10 mouse cellular contexts compared by ENCODE assay signal in the genomic region with DNA sequence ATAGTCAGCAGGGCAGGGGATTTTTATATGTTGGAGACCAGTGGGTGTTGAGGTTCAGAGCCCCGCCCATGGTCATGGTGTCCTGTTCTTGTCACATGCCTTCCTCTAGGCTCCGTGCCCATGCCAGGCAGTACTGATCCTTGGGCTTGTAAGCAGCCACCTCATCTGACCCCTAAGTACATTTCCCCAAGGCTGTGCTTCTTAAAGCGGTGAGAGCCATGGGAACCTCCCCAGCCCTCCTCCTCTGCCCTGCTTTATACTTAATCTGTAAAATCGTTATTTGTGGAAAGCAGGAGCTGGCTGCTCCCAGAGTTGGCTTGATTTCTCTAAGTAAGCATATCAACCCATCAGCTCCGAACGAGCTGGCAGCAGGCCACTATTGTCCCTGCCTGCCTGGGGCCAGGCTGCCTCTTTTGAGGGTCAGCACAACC. TPM values are rescaled to one million over a fixed set of nuclear protein-coding genes. Genes with fewer than 3 reads are reported as not detected.
DNase-seq lines count a peak whose midpoint lies in the region; ATAC-seq lines count a peak whose summit lies in the region.
"Had no signal": no experiment of that assay in that cellular context is flagged by ENCODE, and none has a peak within 500 bp of the region (broad histone marks: within the 10 kb centered on the region; RNA-seq: fewer than 3 reads in every experiment).

No protein-coding gene starts in this region.

- intact Hi-C loops in heart, postnatal 14 days (cut with DNase I): no loop called here

- 41% methylated on average over 6 of the region's 6 CpGs for WGBS in neural tube, embryonic 13.5 days
- 70% methylated on average over 6 of the region's 6 CpGs for WGBS in liver, embryonic 11.5 days

- H3K9me3 ChIP-seq in neural tube, embryonic 13.5 days: no peaks in the 10 kb centered on the region
- no peaks in the 10 kb centered on the region for H3K9me3 ChIP-seq in liver, embryonic 11.5 days (ENCODE audit: control insufficient read depth, low read length)
- H3K9me3 ChIP-seq: heart, embryonic 15.5 days; limb, embryonic 10.5 days had no signal

- H3K4me2 ChIP-seq in neural tube, embryonic 13.5 days: no peak overlapping the region
- H3K4me2 ChIP-seq in liver, embryonic 11.5 days: no peak overlapping the region
- H3K4me2 ChIP-seq: heart, embryonic 15.5 days had no signal

- no peak overlapping the region for H3K9ac ChIP-seq in neural tube, embryonic 13.5 days
- no peak overlapping the region for H3K9ac ChIP-seq in liver, embryonic 11.5 days (ENCODE audit: low read depth, low read length)
- H3K9ac ChIP-seq: heart, embryonic 15.5 days had no signal

- ATAC-seq in frontal cortex, adult (ENCODE audit: low TSS enrichment): 0 out of 2 replicates have a peak, but pooled peaks have one; percentile 5
- ATAC-seq in neural tube, embryonic 13.5 days (ENCODE audit: low read depth): no peak
- ATAC-seq in liver, embryonic 11.5 days (replicated peaks; ENCODE audit: low FRiP score): no peak

- no peaks in the 10 kb centered on the region for H3K27me3 ChIP-seq in neural tube, embryonic 13.5 days
- no peaks in the 10 kb centered on the region for H3K27me3 ChIP-seq in liver, embryonic 11.5 days (replicated peaks; ENCODE audit: control insufficient read depth, insufficient read depth, low read length)

- no peaks in the 10 kb centered on the region for H3K36me3 ChIP-seq in neural tube, embryonic 13.5 days
- H3K36me3 ChIP-seq in liver, embryonic 11.5 days (ENCODE audit: control insufficient read depth, insufficient read depth, low read length): no peaks in the 10 kb centered on the region
- H3K36me3 ChIP-seq: heart, embryonic 15.5 days; limb, embryonic 10.5 days had no signal

- H3K4me1 ChIP-seq in neural tube, embryonic 13.5 days (replicated peaks): peaks cover 52% of the 10 kb centered on the region
- H3K4me1 ChIP-seq in liver, embryonic 11.5 days (replicated peaks; ENCODE audit: control insufficient read depth, insufficient read depth, low read length): no peaks in the 10 kb centered on the region
- H3K4me1 ChIP-seq: heart, embryonic 15.5 days; limb, embryonic 10.5 days had no signal

- DNase-seq in frontal cortex, adult 2 months (ENCODE audit: extremely low spot score in 1 of 2, low spot score in 1 of 2): no peak
- DNase-seq in neural tube, embryonic 10.5 days (ENCODE audit: extremely low spot score, low spot score): no peak
- peak; percentile 38 to 46 for DNase-seq in heart, postnatal 14 days
- DNase-seq in ovary, postnatal 10 days (ENCODE audit: low spot score): peak; percentile 21
- DNase-seq in liver, embryonic 11.5 days (ENCODE audit: low spot score): no peak
- DNase-seq in yolk sac, embryonic 10.5 days (ENCODE audit: low spot score): no peak

- no peak overlapping the region for H3K4me3 ChIP-seq in neural tube, embryonic 13.5 days
- H3K4me3 ChIP-seq in liver, embryonic 11.5 days (ENCODE audit: low read depth, low read length): no peak overlapping the region
- H3K4me3 ChIP-seq: heart, embryonic 15.5 days; limb, embryonic 10.5 days had no signal

- H3K27ac ChIP-seq in neural tube, embryonic 13.5 days (replicated peaks): peak overlapping the region; percentile 69
- H3K27ac ChIP-seq in liver, embryonic 11.5 days (ENCODE audit: low read depth, low read length): no peak overlapping the region
- H3K27ac ChIP-seq: heart, embryonic 15.5 days; limb, embryonic 10.5 days had no signal

RNA-seq across cellular contexts. Expression of gene Ppp2r2c, which starts 31.9 kb away (rescaled TPM):
- polyA plus RNA-seq in frontal cortex, adult 2 months (2012; rRNA removed): 354 and 368 TPM in 2 replicates
- polyA plus RNA-seq in neural tube, embryonic 13.5 days (2015; fragmentation: Nextera tagmentation; extraction: Ambion mirVana): 43.1 and 44.8 TPM in 2 replicates
- total RNA-seq in heart, postnatal 14 days (2021): under 1 TPM; 0.10 to 0.12 TPM
- 0.30 and 0.33 TPM in 2 replicates for polyA plus RNA-seq in liver, embryonic 11.5 days (2014; fragmentation: Nextera tagmentation; extraction: Ambion mirVana)

Comparison
In these comparisons a context has a peak if more than half of its experiments do, and no peak if none do; other contexts are left out.
1. DNase-seq: peak in heart, postnatal 14 days (2 of 2) and ovary, postnatal 10 days (single experiment); none in frontal cortex, adult 2 months (0 of 2), neural tube, embryonic 10.5 days (single experiment), liver, embryonic 11.5 days (single experiment) and yolk sac, embryonic 10.5 days (single experiment).
2. RNA of gene Ppp2r2c, which starts 31.9 kb away (polyA plus RNA-seq): 354 to 368 TPM in frontal cortex, adult 2 months and 43.1 to 44.8 TPM in neural tube, embryonic 13.5 days; 0.30 to 0.33 TPM in liver, embryonic 11.5 days; every median in the first group is over 10 times any median in the second.